Mouse (Mus musculus) E14TG2a.4 (cell line): ENCODE measurements around the gene Gramd1a.

Source experiments
- CTCF ChIP-seq: conservative IDR thresholded peaks from 2 replicates; pipeline ENCODE4 v1.5.1; 2014; ENCODE audit warnings: low read length
- NANOG ChIP-seq: IDR thresholded peaks from 2 replicates; pipeline ENCODE4 v1.6.1; 2014; ENCODE audit warnings: borderline replicate concordance, low read length, mixed read lengths
- POU5F1 ChIP-seq: IDR thresholded peaks from 2 replicates; pipeline ENCODE4 v1.6.1; 2014; ENCODE audit warnings: low read length, borderline replicate concordance

- TF ChIP-seq CTCF (no peak), NANOG (no peak), POU5F1 (no peak)
Measured at GRCm38 (mm10) chr7:31153536-31154320, 2.0 kb downstream of the Gramd1a start.
